Mouse (Mus musculus): ENCODE data around the gene Psg19.
"Not testable (repeated sequence)": the region's sequence is repeated elsewhere in the genome, so short reads cannot be mapped to it uniquely, and the experiment has no call there.

DNA sequence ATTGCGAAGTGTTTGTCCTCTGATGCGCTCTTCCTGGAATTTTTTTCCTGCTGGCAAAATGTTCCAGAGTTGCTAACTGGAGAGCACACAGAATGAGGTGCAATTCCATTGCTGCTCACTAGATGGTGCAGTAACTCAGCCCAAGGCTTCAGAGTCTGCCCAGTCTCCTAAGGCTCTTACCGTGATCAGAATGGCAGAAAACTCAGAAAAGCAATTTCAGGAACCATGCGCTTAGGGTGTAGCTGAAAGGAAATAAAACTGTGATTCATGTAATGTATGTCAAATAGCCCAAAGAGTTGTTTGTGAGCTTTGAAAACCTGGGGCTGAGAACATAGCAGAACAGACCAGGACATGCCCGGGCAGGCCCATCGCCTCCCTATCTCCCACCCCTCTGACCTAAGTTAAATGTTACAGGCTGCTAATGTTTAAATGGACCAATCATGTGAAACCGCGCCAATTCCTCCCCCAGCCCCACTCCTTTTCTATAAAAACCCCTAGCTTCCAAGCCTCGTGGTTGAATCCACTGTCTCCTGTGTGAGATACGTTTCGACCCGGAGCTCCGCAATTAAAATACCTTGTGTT lies 48.3 kb downstream of the Psg19 start:
- TF ChIP-seq POLR2A (IDR thresholded peaks at IDR 0.05; ENCODE audit: control insufficient read depth in 1 of 2, insufficient read depth in 1 of 2, low read depth in 1 of 2, low read length in 2 of 2, poor library complexity in 1 of 2); USF2 (IDR thresholded peaks at IDR 0.05; ENCODE audit: borderline replicate concordance in 1 of 2, insufficient read depth in 1 of 2, low read depth in 1 of 2, low read length in 2 of 2); NRF1 (IDR thresholded peaks at IDR 0.05; ENCODE audit: insufficient read depth, low read depth, low read length, poor library complexity, severe bottlenecking); E2F4 (IDR thresholded peaks at IDR 0.05; ENCODE audit: borderline replicate concordance, low read depth, low read length); HCFC1 (IDR thresholded peaks at IDR 0.05; ENCODE audit: low read depth, low read length); CHD1 (IDR thresholded peaks at IDR 0.05; ENCODE audit: low read depth, low read length); TCF12 (IDR thresholded peaks at IDR 0.05; ENCODE audit: low read depth, low read length); MYB (IDR thresholded peaks at IDR 0.05; ENCODE audit: low read depth, low read length); USF1 (IDR thresholded peaks at IDR 0.05; ENCODE audit: low read depth, low read length); EP300 (IDR thresholded peaks at IDR 0.05; ENCODE audit: low read depth in 1 of 2, low read length in 2 of 2): not testable (repeated sequence)
- TF ChIP-seq CTCF (IDR thresholded peaks at IDR 0.05 in 2 of 3, conservative IDR thresholded peaks at IDR 0.05 in 1 of 3; ENCODE audit: control insufficient read depth in 1 of 3, insufficient read depth in 1 of 3, low read depth in 2 of 3, low read length in 3 of 3, poor library complexity in 1 of 3, severe bottlenecking in 1 of 3), result peak; percentile 29 to 57 (median 42); a peak in 5 of 6 replicates
- TF ChIP-seq ZC3H11A (IDR thresholded peaks at IDR 0.05; ENCODE audit: low read depth, low read length), result peak; percentile 48
- peak; percentile 62 for TF ChIP-seq RAD21 (IDR thresholded peaks at IDR 0.05; ENCODE audit: low read depth, low read length)
